Mouse (Mus musculus): ENCODE data around the gene Lsamp. TPM values are rescaled to one million over a fixed set of nuclear protein-coding genes. Genes with fewer than 3 reads are reported as not detected.

Lsamp gene
- polyA plus RNA-seq, 1 experiment from 2014 or later = 31.1 TPM

GRCm38 (mm10) chr16:40437879-40438278, 453.7 kb downstream of the Lsamp start:
- 87% methylated on average over 10 of the region's 10 CpGs for WGBS
- Histone ChIP-seq H3K9ac (no peak overlapping the region), H3K4me1 (no peaks in the 10 kb centered on the region), H3K27me3 (no peaks in the 10 kb centered on the region), H3K9me3 (replicated peaks) (no peaks in the 10 kb centered on the region), H3K36me3 (no peaks in the 10 kb centered on the region), H3K4me3 (no peak overlapping the region), H3K27ac (no peak overlapping the region), H3K4me2 (replicated peaks) (no peak overlapping the region)
- ATAC-seq (ENCODE audit: low FRiP score) = no peak

DNA sequence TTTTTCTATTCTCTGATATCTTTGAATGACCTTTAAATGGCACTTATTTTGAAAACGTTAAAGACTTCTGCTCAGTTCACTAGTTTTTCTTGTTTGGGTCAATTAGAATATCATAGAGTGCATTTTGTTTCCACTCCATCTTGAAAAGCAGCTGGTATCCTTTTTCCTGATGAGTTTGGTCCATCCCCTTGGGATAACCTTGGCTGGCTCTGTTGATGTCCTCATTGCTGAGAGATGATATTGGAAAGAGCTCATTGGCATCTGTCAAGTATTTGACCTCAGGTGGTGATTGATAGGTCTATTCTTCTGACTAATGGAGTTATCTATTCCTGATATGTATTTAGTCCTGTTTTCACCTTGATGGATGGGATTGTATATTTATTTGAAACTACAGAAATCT, 454.7 kb downstream of the Lsamp start:
- ATAC-seq (ENCODE audit: low FRiP score) = no peak
- Histone ChIP-seq H3K9ac (no peak overlapping the region), H3K36me3 (no peaks in the 10 kb centered on the region), H3K9me3 (replicated peaks) (no peaks in the 10 kb centered on the region), H3K4me1 (no peaks in the 10 kb centered on the region), H3K4me3 (no peak overlapping the region), H3K27me3 (no peaks in the 10 kb centered on the region), H3K4me2 (replicated peaks) (no peak overlapping the region), H3K27ac (no peak overlapping the region)
- WGBS = 63% methylated on average over 1 of the region's 1 CpGs

DNA sequence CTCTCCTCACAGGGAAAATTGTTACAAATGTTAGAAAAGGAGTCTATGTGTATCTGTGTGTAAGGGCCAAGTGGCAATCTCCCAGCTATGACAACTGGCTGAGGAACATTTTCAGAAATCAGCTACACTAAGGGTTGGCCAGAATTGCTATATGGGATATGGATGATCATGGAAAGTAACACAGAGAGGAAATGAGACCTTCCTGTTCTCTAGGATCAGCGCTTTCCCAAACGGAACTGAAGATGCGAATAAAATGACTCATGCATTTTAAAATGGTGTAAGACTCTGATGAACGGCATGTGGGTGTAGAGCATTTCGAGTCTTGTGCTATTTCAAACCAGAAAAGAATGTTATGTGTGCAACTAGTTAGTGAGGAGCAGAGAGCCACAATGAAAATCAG, 462.4 kb downstream of the Lsamp start:
- Histone ChIP-seq H3K9ac (no peak overlapping the region), H3K4me3 (no peak overlapping the region), H3K27ac (no peak overlapping the region), H3K4me2 (replicated peaks) (no peak overlapping the region), H3K4me1 (no peaks in the 10 kb centered on the region), H3K9me3 (replicated peaks) (no peaks in the 10 kb centered on the region), H3K27me3 (no peaks in the 10 kb centered on the region), H3K36me3 (no peaks in the 10 kb centered on the region)
- no peak for ATAC-seq (ENCODE audit: low FRiP score)
- 88% methylated on average over 5 of the region's 5 CpGs for WGBS

DNA sequence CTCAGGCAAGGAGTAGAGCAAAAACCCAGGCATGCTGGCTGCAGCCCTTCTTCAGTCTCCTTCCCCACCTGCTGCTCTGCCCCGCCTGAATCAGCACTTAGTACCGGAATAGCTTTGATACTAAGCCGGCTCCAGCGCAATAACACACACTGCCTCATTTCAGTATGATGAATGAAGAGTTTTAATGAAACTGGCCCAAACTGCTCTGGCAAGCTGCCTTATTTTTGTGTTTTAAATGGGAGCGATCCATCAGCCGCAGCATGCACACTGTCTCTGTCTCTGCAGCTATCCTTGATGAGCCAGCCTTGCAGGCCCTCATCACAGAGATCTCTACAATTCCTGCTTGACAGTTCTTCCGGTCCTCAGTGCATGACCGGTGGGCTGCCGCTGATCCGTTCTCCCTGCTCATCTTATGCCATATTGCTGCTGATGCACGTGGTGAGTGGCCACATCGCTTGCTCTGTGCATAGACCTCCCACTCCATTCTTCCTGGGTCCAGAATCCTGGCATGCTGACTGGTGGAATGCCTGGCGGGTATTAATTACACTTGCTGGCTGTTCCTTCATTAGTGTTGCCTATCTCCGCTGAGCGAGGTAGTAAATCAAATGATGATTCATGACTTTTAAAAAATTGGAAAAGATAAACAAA, 479.4 kb downstream of the Lsamp start:
- no peaks in the 10 kb centered on the region for H3K4me1 ChIP-seq
- H3K9ac ChIP-seq = no peak overlapping the region
- no peaks in the 10 kb centered on the region for H3K9me3 ChIP-seq (replicated peaks)
- 79% methylated on average over 15 of the region's 15 CpGs for WGBS
- no peaks in the 10 kb centered on the region for H3K36me3 ChIP-seq
- no peak overlapping the region for H3K4me3 ChIP-seq
- H3K4me2 ChIP-seq (replicated peaks) = no peak overlapping the region
- ATAC-seq (ENCODE audit: low FRiP score) = no peak
- no peaks in the 10 kb centered on the region for H3K27me3 ChIP-seq
- H3K27ac ChIP-seq = no peak overlapping the region

DNA sequence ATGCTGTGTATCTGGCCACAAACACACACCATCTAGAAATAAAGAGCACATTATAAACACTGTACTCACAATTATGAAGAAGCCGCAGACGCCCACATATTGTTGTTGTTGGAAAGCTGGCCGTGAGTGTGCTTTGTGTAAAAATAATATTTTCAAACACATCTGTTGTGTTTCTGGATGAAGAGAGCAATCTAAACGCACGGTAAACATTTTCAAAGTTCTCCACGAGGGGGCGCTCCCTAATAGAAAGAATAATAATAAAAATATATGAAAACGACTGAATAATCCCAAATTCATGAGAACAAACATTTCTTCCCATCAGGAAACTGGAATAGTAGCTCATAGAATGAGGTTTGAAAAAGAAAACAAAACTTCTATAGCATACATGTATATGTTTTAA, 482.4 kb downstream of the Lsamp start:
- WGBS = 20% methylated on average over 8 of the region's 8 CpGs
- Histone ChIP-seq H3K27ac (no peak overlapping the region), H3K36me3 (no peaks in the 10 kb centered on the region), H3K4me1 (no peaks in the 10 kb centered on the region), H3K27me3 (no peaks in the 10 kb centered on the region), H3K9me3 (replicated peaks) (no peaks in the 10 kb centered on the region), H3K4me3 (no peak overlapping the region), H3K4me2 (replicated peaks) (no peak overlapping the region), H3K9ac (no peak overlapping the region)
- ATAC-seq (ENCODE audit: low FRiP score) = no peak

DNA sequence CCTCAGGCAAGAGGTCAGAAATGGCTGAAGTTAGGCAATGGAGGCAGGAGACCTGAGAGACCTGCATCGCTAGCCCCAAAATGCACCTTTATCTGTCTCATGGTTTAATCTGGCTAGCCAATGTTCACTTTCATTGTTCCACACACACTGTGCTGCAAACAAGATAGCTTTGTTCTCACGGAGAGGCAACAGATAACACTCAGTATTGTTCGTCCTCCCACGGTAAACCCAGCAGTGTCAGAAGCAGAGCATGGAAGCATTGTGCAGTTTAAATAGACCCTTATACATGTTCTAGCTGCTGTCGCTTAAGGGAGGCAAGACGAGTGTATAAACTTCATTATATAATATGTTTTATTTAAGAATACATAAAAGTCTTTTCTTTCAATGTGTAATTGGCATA, 486.8 kb downstream of the Lsamp start:
- Histone ChIP-seq H3K9me3 (replicated peaks) (no peaks in the 10 kb centered on the region), H3K27ac (no peak overlapping the region), H3K36me3 (no peaks in the 10 kb centered on the region), H3K27me3 (no peaks in the 10 kb centered on the region), H3K4me3 (no peak overlapping the region), H3K9ac (no peak overlapping the region), H3K4me2 (replicated peaks) (no peak overlapping the region), H3K4me1 (no peaks in the 10 kb centered on the region)
- ATAC-seq (ENCODE audit: low FRiP score) = no peak
- WGBS = 62% methylated on average over 6 of the region's 6 CpGs

DNA sequence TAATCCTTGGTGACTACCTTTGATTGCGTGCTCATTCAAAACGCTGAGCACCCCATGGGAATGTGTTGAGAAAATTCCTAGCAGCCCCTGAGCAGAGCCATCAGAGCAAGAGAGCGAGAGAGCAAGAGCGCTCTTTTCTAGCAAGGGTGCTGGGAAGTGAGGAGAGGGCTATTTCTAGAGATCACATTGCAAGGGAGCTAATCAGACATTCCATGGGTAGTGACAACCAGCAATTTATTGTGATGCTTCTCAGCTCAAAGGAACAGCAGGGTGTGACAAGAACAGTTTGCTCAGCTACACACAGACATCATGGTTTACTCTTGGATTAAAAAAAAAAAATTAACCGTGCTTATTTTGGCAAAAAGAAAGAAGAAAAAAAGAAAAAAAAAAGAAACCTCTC, 487.8 kb downstream of the Lsamp start:
- Histone ChIP-seq H3K4me2 (replicated peaks) (no peak overlapping the region), H3K9me3 (replicated peaks) (no peaks in the 10 kb centered on the region), H3K4me1 (no peaks in the 10 kb centered on the region), H3K9ac (no peak overlapping the region), H3K27me3 (no peaks in the 10 kb centered on the region), H3K27ac (no peak overlapping the region), H3K4me3 (no peak overlapping the region), H3K36me3 (no peaks in the 10 kb centered on the region)
- 73% methylated on average over 5 of the region's 5 CpGs for WGBS
- ATAC-seq (ENCODE audit: low FRiP score) = no peak

DNA sequence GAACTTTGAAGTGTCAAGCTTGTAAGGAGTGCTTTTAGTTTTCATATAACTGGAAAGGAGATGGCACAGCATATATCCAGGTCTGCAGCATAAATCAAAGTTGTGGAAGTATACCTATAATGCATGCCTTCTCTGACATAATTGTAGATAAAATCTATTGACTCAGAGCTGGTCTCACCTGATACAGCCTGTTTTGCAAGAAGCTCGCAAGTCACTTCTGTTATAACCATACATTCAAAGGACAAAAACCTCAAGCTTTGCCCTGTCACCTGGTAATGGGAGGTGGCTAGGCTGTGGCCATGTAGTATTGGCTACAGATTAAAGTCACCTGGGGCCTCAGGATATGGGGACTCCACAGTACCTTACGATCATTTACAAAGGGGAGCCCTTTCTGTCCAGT, 507.4 kb downstream of the Lsamp start:
- H3K27me3 ChIP-seq = no peaks in the 10 kb centered on the region
- 96% methylated on average over 2 of the region's 2 CpGs for WGBS
- H3K9me3 ChIP-seq (replicated peaks) = no peaks in the 10 kb centered on the region
- H3K9ac ChIP-seq = no peak overlapping the region
- no peak overlapping the region for H3K4me2 ChIP-seq (replicated peaks)
- no peaks in the 10 kb centered on the region for H3K36me3 ChIP-seq
- no peaks in the 10 kb centered on the region for H3K4me1 ChIP-seq
- no peak overlapping the region for H3K27ac ChIP-seq
- H3K4me3 ChIP-seq = no peak overlapping the region
- ATAC-seq (ENCODE audit: low FRiP score) = no peak

- H3K27me3 ChIP-seq = no peaks in the 10 kb centered on the region
- no peak overlapping the region for H3K27ac ChIP-seq
Observed at GRCm38 (mm10) chr16:40504262-40504960, 520.2 kb downstream of the Lsamp start.

DNA sequence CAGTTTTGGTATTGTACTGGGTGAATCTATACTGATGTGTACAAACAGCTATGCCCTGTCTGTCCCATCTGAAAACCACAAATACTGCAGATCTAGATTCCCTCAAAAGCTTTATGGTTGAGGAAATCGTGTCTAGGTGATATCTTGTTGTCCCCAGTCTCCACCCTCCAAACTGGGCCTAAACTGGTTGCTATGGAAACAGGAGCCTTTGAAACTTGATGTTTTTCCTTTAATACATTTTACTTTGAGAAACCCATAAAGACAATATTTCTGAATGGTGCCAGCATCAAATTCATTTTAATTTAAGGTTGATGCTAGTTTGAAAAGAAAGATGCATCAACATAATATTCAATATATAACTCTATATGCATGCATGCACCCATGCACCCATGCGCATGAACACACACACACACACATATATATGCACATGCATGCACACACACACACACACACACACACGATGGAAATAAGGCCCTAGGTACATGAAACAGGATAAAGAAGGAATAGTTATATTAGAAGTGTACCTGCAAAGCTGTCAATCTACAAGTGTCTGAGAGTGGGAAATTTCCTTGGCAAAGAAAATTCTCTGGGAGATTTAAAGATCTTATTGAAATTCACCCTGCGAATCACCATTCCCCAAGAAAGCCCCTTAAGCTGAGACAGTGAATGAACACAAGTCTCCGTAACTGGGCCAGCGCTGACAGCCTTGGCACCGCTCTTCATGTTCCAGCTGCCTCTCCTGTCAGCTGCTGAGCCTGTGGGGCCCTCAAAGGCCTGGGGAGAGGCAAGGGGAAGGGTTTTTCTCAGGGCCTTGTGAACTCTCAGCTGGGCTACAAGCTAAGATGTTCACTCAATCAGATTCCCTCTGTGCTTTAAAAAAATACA, 525.2 kb downstream of the Lsamp start:
- no peak overlapping the region for H3K4me3 ChIP-seq
- peak; percentile 69; the same call in 1 of the 2 replicates for ATAC-seq (ENCODE audit: low FRiP score)
- no peak overlapping the region for H3K27ac ChIP-seq
- 74% methylated on average over 7 of the region's 7 CpGs for WGBS
- no peaks in the 10 kb centered on the region for H3K9me3 ChIP-seq (replicated peaks)
- H3K4me2 ChIP-seq (replicated peaks) = no peak overlapping the region
- no peak overlapping the region for H3K9ac ChIP-seq
- no peaks in the 10 kb centered on the region for H3K4me1 ChIP-seq
- no peaks in the 10 kb centered on the region for H3K36me3 ChIP-seq
- no peaks in the 10 kb centered on the region for H3K27me3 ChIP-seq

More at GRCm38 (mm10) chr16:40504262-40504960, 520.2 kb downstream of the Lsamp start:
- H3K4me2 ChIP-seq (replicated peaks) = no peak overlapping the region
- H3K9me3 ChIP-seq (replicated peaks) = no peaks in the 10 kb centered on the region
- 40% methylated on average over 3 of the region's 3 CpGs for WGBS
- no peaks in the 10 kb centered on the region for H3K4me1 ChIP-seq
- ATAC-seq (ENCODE audit: low FRiP score) = peak; percentile 66
- H3K36me3 ChIP-seq = no peaks in the 10 kb centered on the region
- H3K4me3 ChIP-seq = no peak overlapping the region
- H3K9ac ChIP-seq = no peak overlapping the region

GRCm38 (mm10) chr16:40536754-40537153, 552.6 kb downstream of the Lsamp start:
- Histone ChIP-seq H3K9ac (no peak overlapping the region), H3K4me2 (replicated peaks) (no peak overlapping the region), H3K27me3 (no peaks in the 10 kb centered on the region), H3K27ac (no peak overlapping the region), H3K36me3 (no peaks in the 10 kb centered on the region), H3K4me3 (no peak overlapping the region), H3K4me1 (no peaks in the 10 kb centered on the region), H3K9me3 (replicated peaks) (no peaks in the 10 kb centered on the region)
- WGBS = 18% methylated on average over 1 of the region's 1 CpGs
- no peak for ATAC-seq (ENCODE audit: low FRiP score)

DNA sequence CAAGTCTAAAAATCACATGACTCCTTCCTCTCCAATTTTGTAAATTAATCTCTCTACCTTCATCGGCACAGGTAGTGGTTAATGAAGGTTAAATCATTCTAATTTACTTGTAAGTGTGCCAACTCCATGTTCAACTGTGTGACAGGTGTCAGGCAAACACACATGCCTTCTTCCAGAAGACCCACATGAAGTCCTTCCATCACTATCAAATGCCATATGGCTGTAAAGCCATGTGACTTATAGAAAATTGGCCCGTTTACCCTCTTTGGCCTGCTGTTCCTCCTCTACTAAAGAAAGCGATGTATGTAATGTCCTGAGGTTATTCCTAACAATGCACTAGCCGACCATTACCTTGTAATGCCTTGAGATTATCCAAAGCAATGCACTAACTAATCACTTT, 565.5 kb downstream of the Lsamp start:
- 90% methylated on average over 4 of the region's 4 CpGs for WGBS
- no peaks in the 10 kb centered on the region for H3K4me1 ChIP-seq
- ATAC-seq (ENCODE audit: low FRiP score) = no peak
- no peak overlapping the region for H3K27ac ChIP-seq
- H3K4me2 ChIP-seq (replicated peaks) = no peak overlapping the region
- no peaks in the 10 kb centered on the region for H3K36me3 ChIP-seq
- H3K4me3 ChIP-seq = no peak overlapping the region
- no peak overlapping the region for H3K9ac ChIP-seq
- H3K27me3 ChIP-seq = no peaks in the 10 kb centered on the region
- H3K9me3 ChIP-seq (replicated peaks) = no peaks in the 10 kb centered on the region
